Mouse (Mus musculus): ENCODE data around the gene Sorcs2. TPM values are rescaled to one million over a fixed set of nuclear protein-coding genes. Genes with fewer than 3 reads are reported as not detected.

Sorcs2 gene
- polyA plus RNA-seq, 1 experiment from 2014 or later = 21.8 TPM

DNA sequence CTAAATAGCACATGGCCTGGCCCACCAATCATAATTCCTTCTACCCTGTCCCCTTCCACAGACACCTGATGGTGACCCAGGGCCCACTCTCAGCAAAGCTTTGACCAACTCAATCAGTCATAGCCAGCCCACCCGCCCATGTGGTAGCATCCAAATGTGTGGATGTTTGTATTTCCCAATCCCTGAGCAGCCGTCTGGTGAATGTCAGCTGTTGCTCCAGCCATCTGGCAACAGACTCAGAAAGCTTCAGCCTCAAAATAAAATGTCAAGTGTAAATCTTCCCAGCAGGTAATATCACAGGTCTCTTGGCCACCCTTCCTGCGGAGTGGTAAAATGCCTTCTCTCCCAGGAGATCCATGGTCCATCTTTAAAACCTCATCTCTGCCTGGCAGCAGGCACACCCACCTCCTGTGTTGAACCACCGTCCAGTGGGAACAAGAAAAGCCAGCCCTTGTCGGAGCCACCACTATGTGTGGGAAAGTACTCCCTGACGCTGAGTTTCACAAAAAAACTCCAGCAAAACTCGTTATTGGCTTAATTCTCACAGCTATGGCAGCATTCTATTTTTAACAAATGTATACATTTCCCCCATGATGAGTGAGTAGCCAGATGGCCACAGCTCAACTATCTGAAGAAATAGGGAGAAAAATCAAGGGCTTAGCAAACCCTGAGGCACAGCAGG, 93.5 kb downstream of the Sorcs2 start:
- 45% methylated on average over 7 of the region's 7 CpGs for WGBS
- Histone ChIP-seq H3K4me2 (ENCODE audit: low read depth, low read length) (no peak overlapping the region), H3K27me3 (ENCODE audit: control insufficient read depth, insufficient read depth, low read depth, low read length) (no peaks in the 10 kb centered on the region), H3K27ac (ENCODE audit: low read length) (no peak overlapping the region), H3K4me1 (replicated peaks; ENCODE audit: control insufficient read depth, insufficient read depth, low read length) (peaks cover 6% of the 10 kb centered on the region; the same call in 1 of the 2 replicates), H3K9ac (ENCODE audit: low read length) (no peak overlapping the region), H3K4me3 (ENCODE audit: low read length) (no peak overlapping the region), H3K9me3 (ENCODE audit: control insufficient read depth, low read length) (no peaks in the 10 kb centered on the region), H3K36me3 (ENCODE audit: control insufficient read depth, insufficient read depth, low read length) (no peaks in the 10 kb centered on the region)
- peak; percentile 56; the same call in 1 of the 2 replicates for ATAC-seq (ENCODE audit: low read depth)

DNA sequence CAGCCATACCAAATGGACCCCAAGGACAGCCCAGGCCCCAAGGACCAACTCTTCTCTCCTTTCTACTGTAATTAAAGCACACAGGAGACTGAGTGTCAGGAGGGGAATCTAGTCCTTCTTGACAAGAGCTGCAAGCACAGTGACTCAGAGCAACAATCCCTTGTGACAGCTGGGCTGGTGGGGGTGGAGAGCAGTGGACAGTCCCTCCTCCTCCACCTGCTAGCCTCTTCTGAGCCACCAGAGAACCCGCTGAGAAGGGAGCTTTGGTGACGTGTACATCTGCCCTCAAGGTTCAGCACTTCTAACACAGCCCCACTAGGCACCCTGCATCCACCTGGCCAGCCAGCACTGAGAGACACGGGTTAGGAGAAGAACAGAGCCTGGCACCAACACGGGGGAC, 96.8 kb downstream of the Sorcs2 start:
- ATAC-seq (ENCODE audit: low read depth) = no peak
- 55% methylated on average over 4 of the region's 4 CpGs for WGBS
- H3K27me3 ChIP-seq (ENCODE audit: control insufficient read depth, insufficient read depth, low read depth, low read length) = no peaks in the 10 kb centered on the region

DNA sequence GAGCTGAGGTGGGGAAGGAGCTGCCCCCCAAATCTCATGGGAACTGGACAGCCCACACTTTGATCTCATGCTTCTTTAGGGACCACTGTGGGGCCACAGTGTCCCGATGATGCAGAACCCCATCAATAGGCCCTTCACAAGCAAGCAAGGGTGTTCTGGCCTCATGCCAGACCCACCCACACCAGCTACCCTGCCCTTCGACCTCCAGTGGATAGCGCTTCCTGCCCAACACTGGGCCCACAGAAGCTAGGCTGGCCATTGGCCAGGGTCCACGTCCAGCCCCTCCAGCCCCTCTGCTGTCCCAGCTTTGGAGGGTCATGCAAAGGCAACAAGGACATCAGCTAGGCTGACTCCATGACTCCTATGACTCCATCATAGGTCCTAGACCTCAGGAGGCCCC, 99.9 kb downstream of the Sorcs2 start:
- Histone ChIP-seq H3K4me2 (ENCODE audit: low read depth, low read length) (no peak overlapping the region), H3K4me3 (ENCODE audit: low read length) (no peak overlapping the region), H3K36me3 (ENCODE audit: control insufficient read depth, insufficient read depth, low read length) (no peaks in the 10 kb centered on the region), H3K27me3 (ENCODE audit: control insufficient read depth, insufficient read depth, low read depth, low read length) (no peaks in the 10 kb centered on the region), H3K27ac (ENCODE audit: low read length) (no peak overlapping the region), H3K9ac (ENCODE audit: low read length) (no peak overlapping the region), H3K9me3 (ENCODE audit: control insufficient read depth, low read length) (no peaks in the 10 kb centered on the region), H3K4me1 (replicated peaks; ENCODE audit: control insufficient read depth, insufficient read depth, low read length) (peaks cover 11% of the 10 kb centered on the region)
- ATAC-seq (ENCODE audit: low read depth) = peak; percentile 29; the same call in 1 of the 2 replicates
- 62% methylated on average over 4 of the region's 4 CpGs for WGBS

More for the DNA sequence above, 96.8 kb downstream of the Sorcs2 start:
- H3K9me3 ChIP-seq (ENCODE audit: control insufficient read depth, low read length) = no peaks in the 10 kb centered on the region
- no peak overlapping the region for H3K4me3 ChIP-seq (ENCODE audit: low read length)
- no peak overlapping the region for H3K27ac ChIP-seq (ENCODE audit: low read length)
- no peaks in the 10 kb centered on the region for H3K36me3 ChIP-seq (ENCODE audit: control insufficient read depth, insufficient read depth, low read length)
- H3K9ac ChIP-seq (ENCODE audit: low read length) = no peak overlapping the region
- H3K4me1 ChIP-seq (replicated peaks; ENCODE audit: control insufficient read depth, insufficient read depth, low read length) = peaks cover 16% of the 10 kb centered on the region
- H3K4me2 ChIP-seq (ENCODE audit: low read depth, low read length) = no peak overlapping the region

DNA sequence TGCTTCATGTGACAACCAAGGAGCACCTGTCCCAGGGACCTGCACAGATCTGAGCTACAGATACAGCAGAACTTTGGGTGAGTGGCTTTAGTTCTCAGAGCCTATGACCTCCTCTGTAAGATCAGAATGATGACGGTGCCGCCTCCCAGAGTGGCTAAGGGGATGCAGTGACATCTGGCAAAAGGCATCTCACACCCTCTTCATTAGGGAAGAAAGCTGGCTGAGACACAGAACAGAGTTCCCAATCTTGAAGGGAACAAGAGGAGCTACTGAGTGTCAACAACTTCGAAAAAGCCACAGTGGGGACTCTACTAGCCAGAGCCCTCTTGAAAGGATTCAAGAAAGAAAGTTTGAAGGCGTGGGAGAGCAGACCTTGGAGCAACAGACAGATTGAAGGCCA, 100.7 kb downstream of the Sorcs2 start:
- H3K9me3 ChIP-seq (ENCODE audit: control insufficient read depth, low read length) = no peaks in the 10 kb centered on the region
- no peak overlapping the region for H3K4me3 ChIP-seq (ENCODE audit: low read length)
- H3K27me3 ChIP-seq (ENCODE audit: control insufficient read depth, insufficient read depth, low read depth, low read length) = no peaks in the 10 kb centered on the region
- peaks cover 16% of the 10 kb centered on the region for H3K4me1 ChIP-seq (replicated peaks; ENCODE audit: control insufficient read depth, insufficient read depth, low read length)
- H3K36me3 ChIP-seq (ENCODE audit: control insufficient read depth, insufficient read depth, low read length) = no peaks in the 10 kb centered on the region
- WGBS = 38% methylated on average over 4 of the region's 4 CpGs
- peak; percentile 24; the same call in 1 of the 2 replicates for ATAC-seq (ENCODE audit: low read depth)
- H3K27ac ChIP-seq (ENCODE audit: low read length) = no peak overlapping the region
- H3K9ac ChIP-seq (ENCODE audit: low read length) = no peak overlapping the region
- no peak overlapping the region for H3K4me2 ChIP-seq (ENCODE audit: low read depth, low read length)

DNA sequence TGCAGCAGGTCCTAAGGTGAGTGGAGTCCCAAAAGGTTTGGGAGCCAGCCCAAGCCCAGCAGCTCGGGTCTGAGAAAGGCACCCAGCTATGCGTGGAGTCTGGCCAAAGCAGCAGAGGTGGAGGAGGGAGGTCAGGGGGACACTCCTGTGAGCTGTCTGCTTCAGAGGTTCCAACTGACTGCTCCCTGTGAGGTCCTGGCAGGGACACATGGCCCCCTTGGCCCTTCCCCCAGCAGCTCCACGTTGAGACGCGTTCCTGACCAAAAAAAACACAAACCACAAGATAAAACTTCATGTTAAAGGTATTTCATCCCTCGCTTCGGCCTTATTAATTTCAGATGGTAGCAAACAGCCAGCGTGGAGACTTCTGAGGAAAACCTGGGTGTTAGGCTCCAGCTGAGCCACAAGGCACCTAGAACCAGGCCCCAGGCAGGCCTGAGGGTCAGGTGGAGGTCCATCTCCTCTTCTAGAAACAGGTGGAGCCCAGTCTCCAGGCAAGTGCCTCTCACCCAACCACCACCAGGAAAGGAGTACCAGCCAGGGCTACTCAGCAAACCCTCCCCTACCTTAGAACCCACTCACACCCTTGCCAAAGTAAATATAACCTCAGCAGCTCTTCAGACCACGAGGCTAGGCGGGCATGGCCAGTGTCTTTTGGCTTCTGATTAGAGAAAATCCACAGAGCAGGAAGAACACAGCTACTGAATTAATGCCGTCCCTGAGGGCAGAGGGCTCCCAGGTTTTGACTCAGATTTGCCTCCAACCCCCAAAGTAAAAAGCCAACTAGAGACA, 104.6 kb downstream of the Sorcs2 start:
- H3K27ac ChIP-seq (ENCODE audit: low read length) = peak overlapping the region; percentile 46
- ATAC-seq (ENCODE audit: low read depth) = peak; percentile 59
- H3K36me3 ChIP-seq (ENCODE audit: control insufficient read depth, insufficient read depth, low read length) = no peaks in the 10 kb centered on the region
- no peaks in the 10 kb centered on the region for H3K9me3 ChIP-seq (ENCODE audit: control insufficient read depth, low read length)
- H3K27me3 ChIP-seq (ENCODE audit: control insufficient read depth, insufficient read depth, low read depth, low read length) = no peaks in the 10 kb centered on the region
- no peak overlapping the region for H3K9ac ChIP-seq (ENCODE audit: low read length)
- no peak overlapping the region for H3K4me2 ChIP-seq (ENCODE audit: low read depth, low read length)
- H3K4me1 ChIP-seq (replicated peaks; ENCODE audit: control insufficient read depth, insufficient read depth, low read length) = peaks cover 16% of the 10 kb centered on the region
- no peak overlapping the region for H3K4me3 ChIP-seq (ENCODE audit: low read length)
- WGBS = 39% methylated on average over 11 of the region's 11 CpGs

DNA sequence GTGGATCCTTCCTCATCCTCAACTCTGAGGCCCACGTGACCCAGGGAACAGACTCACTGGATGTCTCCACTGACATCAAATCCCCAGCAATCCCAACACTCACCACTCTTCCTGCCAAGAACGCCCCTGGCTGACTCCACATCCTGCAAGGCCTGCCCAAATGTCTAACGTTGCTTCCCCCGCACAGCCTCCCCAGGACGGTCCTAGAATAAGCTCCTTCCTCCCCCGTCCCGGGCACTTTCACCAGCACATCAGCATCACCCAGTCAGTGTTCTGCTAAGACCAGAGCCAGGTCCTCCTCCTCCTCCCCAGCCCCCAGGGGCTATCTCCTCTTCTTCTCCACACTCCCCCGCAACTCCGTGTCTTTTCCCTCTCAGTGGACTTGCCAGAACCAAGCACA, 105.6 kb downstream of the Sorcs2 start:
- Histone ChIP-seq H3K4me2 (ENCODE audit: low read depth, low read length) (no peak overlapping the region), H3K27me3 (ENCODE audit: control insufficient read depth, insufficient read depth, low read depth, low read length) (no peaks in the 10 kb centered on the region), H3K9me3 (ENCODE audit: control insufficient read depth, low read length) (no peaks in the 10 kb centered on the region), H3K36me3 (ENCODE audit: control insufficient read depth, insufficient read depth, low read length) (no peaks in the 10 kb centered on the region), H3K4me1 (replicated peaks; ENCODE audit: control insufficient read depth, insufficient read depth, low read length) (peaks cover 7% of the 10 kb centered on the region), H3K27ac (ENCODE audit: low read length) (no peak overlapping the region), H3K9ac (ENCODE audit: low read length) (no peak overlapping the region), H3K4me3 (ENCODE audit: low read length) (no peak overlapping the region)
- ATAC-seq (ENCODE audit: low read depth) = 0 out of 2 replicates have a peak, but pooled peaks have one; percentile 24
- 51% methylated on average over 9 of the region's 9 CpGs for WGBS

DNA sequence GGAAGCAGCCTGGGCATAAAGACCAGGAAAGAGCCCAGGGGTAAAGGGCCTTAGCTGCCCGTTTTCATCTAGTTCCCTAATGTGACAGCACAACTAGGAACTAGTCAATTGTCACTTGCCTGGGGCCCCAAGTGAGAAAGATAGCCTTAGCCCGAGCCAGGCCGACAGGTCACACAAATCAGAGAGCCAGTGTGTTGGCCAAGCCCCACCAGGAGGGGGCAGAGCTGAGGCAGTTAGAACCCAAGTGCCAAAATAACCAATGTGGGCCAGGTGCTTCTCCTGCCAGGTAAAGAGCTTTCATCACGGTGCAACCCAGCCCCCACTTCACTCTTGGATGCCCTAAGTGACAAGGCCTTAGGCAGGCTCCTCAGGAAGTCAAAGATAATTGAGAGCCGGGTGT, 106.7 kb downstream of the Sorcs2 start:
- Histone ChIP-seq H3K4me2 (ENCODE audit: low read depth, low read length) (no peak overlapping the region), H3K27me3 (ENCODE audit: control insufficient read depth, insufficient read depth, low read depth, low read length) (no peaks in the 10 kb centered on the region), H3K9me3 (ENCODE audit: control insufficient read depth, low read length) (no peaks in the 10 kb centered on the region), H3K27ac (ENCODE audit: low read length) (no peak overlapping the region), H3K4me3 (ENCODE audit: low read length) (no peak overlapping the region), H3K36me3 (ENCODE audit: control insufficient read depth, insufficient read depth, low read length) (no peaks in the 10 kb centered on the region), H3K9ac (ENCODE audit: low read length) (no peak overlapping the region), H3K4me1 (replicated peaks; ENCODE audit: control insufficient read depth, insufficient read depth, low read length) (0 out of 2 replicates have a peak, but pooled peaks cover 5% of the 10 kb centered on the region)
- 43% methylated on average over 5 of the region's 5 CpGs for WGBS
- ATAC-seq (ENCODE audit: low read depth) = no peak

DNA sequence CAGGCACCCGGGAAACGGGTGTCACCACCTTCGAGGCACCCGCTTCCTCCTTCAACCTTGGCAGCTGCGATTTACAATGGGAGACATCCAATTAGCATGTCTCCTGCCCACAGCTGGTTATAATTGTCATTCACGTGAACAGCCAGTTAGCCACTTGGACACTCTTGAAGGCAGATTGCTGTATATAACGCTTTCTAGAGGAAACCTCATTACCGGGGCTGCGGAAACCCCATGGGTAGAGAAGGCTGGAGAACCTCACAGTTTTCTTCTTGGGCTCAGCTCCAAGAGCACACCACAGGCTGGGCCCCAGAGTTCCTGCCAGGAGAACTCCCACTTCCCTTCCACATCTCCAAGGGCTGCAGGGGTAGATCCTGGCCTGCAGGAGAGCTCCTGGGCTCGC, 112.5 kb downstream of the Sorcs2 start:
- no peak overlapping the region for H3K27ac ChIP-seq (ENCODE audit: low read length)
- no peak overlapping the region for H3K4me2 ChIP-seq (ENCODE audit: low read depth, low read length)
- peaks cover 12% of the 10 kb centered on the region for H3K4me1 ChIP-seq (replicated peaks; ENCODE audit: control insufficient read depth, insufficient read depth, low read length)
- no peaks in the 10 kb centered on the region for H3K27me3 ChIP-seq (ENCODE audit: control insufficient read depth, insufficient read depth, low read depth, low read length)
- no peak overlapping the region for H3K4me3 ChIP-seq (ENCODE audit: low read length)
- peak; percentile 31; the same call in 1 of the 2 replicates for ATAC-seq (ENCODE audit: low read depth)
- H3K9ac ChIP-seq (ENCODE audit: low read length) = no peak overlapping the region
- H3K9me3 ChIP-seq (ENCODE audit: control insufficient read depth, low read length) = no peaks in the 10 kb centered on the region
- H3K36me3 ChIP-seq (ENCODE audit: control insufficient read depth, insufficient read depth, low read length) = no peaks in the 10 kb centered on the region
- 52% methylated on average over 10 of the region's 10 CpGs for WGBS

DNA sequence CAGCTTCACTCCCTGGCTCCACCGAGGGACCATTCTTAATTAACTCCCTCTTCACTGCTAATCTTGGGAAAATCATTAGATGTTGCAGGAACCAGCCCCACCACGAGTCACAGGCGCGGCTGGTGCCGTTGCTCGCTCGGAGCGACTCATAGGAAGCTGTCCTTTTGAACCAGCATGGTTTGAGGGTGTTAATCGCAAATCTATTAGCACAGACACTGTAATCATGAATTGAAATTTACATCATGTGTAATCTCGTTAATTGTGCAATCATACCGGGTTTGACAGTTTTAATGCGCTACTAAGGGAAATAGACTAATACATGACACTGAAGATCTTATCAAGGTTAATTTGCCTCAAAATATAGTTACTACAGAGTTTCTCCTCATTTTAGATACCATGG, 118.0 kb downstream of the Sorcs2 start:
- Histone ChIP-seq H3K9ac (ENCODE audit: low read length) (no peak overlapping the region), H3K27ac (ENCODE audit: low read length) (no peak overlapping the region), H3K36me3 (ENCODE audit: control insufficient read depth, insufficient read depth, low read length) (no peaks in the 10 kb centered on the region), H3K9me3 (ENCODE audit: control insufficient read depth, low read length) (no peaks in the 10 kb centered on the region), H3K4me2 (ENCODE audit: low read depth, low read length) (no peak overlapping the region), H3K4me3 (ENCODE audit: low read length) (no peak overlapping the region), H3K27me3 (ENCODE audit: control insufficient read depth, insufficient read depth, low read depth, low read length) (no peaks in the 10 kb centered on the region), H3K4me1 (replicated peaks; ENCODE audit: control insufficient read depth, insufficient read depth, low read length) (0 out of 2 replicates have a peak, but pooled peaks cover 4% of the 10 kb centered on the region)
- ATAC-seq (ENCODE audit: low read depth) = no peak
- WGBS = 86% methylated on average over 12 of the region's 12 CpGs
